Mouse (Mus musculus) adrenal gland, postnatal 10 days (tissue): ENCODE measurements around the gene Pitpnm3. TPM values are rescaled to one million over a fixed set of nuclear protein-coding genes. Genes with fewer than 3 reads are reported as not detected.

Experiments
- DNase-seq: peaks from one replicate; pipeline ENCODE4 v3.0.0; 2021; ENCODE audit warnings: mixed read lengths
- total RNA-seq, 2 experiments: library from RNA; stranded (reverse); gene quantifications; 2 replicates each; pipeline ENCODE4 v1.2.3; 2021

The Pitpnm3 gene
- total RNA-seq, 2 experiments from 2014 or later = 1.4 to 1.5 TPM

DNA sequence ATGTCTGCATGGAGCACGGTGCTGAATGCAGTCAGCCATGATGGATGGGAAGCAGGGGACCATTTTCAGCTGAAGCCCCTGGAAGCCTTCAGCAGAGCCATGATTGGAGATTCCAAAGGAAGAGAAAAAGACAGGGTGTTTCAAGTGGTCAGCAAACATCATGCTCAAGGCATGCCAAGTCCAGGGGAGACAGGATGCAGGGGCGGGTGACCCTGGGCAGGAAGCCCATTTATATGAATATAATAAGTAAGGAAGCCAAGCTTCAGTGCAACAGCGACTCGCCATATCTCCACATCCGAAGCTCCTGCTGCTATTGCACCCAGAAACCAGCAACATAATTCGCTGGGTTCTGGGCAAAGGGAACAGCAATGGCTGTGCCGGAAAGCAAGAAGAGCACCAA is 41.1 kb downstream of the Pitpnm3 start:
- DNase-seq = peak; percentile 60

DNA sequence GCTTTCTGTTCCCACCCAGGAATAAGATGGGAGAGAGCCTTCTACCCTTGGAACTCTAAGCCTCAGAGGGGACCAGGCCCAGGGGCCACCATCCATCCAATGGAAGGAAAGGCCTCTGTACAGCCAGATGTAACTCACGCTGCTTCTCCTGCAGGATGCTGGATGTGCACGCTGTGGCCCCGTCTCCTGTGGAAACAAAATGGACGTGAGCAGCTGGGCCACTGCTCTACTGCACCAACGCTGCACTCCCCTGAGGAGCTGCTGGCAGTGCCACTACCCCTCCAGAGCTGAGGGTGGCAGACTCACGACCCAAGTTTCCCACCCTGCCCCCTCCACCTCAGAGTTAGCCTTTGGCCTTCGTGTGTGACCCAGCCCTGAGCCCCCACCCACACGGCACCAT is 43.2 kb downstream of the Pitpnm3 start:
- DNase-seq = no peak

DNA sequence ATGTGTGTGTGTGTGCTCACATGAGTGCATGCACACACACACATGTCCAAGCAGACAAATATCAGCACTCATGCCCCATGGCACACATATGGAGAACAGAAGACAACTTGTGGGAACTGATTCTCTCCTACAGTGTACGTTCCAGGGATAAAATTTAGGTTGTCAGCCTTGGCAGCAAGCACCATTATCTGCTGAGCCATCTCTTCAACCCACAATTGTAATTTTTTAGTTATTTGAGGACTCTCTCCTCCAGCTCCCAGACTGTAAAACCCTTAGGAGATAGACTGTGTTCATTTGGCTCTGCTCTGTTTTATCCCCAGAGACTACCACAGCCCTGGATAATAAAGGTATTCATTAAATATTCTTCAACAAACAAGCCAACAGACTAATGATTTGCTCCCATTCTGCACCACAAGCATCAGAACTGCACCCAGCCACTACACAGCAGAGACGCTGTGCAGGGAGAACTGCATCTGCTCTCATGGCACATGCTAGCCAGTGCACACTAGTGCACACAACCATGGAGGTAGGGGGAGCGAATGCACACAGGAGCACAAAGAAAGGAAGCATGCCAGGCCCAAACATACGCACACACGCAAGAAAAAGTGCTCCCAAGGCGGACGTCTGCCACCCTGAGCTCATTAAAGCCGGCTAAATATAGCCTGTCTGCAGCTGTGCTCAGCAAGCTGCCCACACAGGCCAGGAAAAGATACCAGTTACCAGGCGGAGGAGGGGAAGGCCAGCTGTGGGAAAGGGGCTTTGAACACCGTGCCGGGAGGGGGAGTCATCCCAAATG is 49.1 kb downstream of the Pitpnm3 start:
- DNase-seq = no peak

DNA sequence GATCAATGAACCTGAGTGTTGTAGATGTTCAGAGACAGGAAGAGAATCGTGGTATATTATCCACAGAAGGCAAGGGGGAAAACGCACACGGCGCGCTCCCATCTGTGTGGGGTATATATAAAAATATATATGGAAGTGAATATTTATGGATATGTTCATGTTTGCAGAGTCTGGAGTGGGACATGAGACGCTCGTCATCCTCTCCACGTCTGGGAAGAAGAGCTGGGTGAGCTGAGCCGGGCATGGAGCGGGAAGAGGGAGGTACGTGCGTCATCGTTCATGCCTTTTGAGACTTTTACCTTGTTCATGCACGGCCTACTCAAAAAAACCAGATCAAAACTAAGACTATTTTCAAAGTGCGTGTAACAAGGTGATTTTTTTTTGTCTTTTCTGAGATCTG is 51.2 kb downstream of the Pitpnm3 start:
- DNase-seq = no peak

DNA sequence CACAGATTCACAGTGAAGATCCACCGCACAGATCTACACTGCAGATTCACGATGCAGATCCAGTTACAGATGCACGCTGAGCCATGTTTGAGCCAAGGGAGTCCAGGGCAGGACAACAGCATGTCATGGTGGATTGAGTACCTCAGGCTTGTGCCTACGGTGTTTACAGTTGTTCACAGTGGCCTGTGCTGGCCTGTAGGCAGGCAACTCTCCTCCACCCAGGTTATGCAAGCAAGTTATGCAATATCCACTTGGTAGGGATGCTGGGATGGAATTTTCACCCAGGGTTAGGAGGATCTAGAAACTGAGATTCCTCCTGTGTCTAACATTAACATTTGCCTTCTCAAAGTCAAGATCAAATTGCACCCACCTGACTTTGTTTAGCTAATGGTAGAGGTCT is 53.0 kb downstream of the Pitpnm3 start:
- no peak for DNase-seq

DNA sequence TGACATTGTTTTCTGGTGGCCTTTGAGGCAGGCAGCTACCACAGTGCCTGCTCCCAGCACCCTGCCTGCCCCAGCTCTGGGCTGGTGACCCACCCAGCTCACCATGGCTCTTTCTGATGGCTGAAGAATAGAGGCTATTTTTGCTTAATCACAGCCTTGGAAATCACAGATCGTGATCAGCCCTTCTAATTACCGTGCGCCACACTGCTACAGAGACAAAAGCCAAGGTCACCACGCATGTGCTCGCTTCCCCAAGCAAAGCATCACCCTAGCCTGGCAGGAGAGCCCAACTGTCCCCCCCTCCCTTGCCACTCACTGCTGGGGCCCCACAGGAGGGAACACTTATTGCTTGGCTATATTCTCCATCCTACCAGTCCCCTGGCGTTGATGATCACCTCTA is 55.1 kb downstream of the Pitpnm3 start:
- DNase-seq = no peak

DNA sequence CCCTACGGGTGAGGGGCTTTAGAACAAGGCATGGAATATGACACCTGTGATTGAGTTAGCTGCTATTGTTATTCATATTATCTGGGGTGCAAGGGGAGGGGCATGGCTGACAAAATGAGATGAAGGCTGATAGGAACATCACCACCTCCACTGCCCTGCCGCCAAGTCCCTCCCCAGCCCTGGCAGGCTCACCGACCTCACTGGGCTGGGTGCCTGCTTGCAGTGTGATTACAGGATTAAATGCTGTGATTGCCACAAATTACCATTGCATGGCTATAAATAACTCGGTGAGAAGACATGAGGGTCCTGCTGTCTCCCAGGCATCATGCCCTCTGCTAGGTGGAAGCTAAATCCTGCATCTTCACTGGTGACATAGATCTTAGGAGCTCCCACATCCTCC is 56.9 kb downstream of the Pitpnm3 start:
- DNase-seq = peak; percentile 35

DNA sequence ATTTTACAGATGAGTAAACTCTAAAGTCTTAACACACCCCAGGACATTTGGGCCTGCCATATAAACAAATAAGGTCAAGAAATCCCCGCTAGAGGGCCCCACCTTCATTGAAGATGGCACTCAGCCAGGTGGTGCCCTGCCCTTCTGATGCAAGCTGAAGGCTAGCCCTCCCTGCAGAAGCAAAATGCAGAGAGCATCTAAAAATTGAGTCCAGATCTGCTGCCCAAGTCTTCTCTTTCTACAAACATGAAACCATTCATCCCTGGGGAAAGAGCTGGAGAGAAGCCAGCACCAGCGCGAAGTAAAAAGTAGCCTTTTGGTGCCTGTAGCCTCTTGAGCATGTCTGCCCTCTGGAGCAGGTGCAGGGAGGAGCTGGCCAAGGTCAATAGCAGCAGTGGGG is 57.5 kb downstream of the Pitpnm3 start:
- DNase-seq = peak; percentile 47

DNA sequence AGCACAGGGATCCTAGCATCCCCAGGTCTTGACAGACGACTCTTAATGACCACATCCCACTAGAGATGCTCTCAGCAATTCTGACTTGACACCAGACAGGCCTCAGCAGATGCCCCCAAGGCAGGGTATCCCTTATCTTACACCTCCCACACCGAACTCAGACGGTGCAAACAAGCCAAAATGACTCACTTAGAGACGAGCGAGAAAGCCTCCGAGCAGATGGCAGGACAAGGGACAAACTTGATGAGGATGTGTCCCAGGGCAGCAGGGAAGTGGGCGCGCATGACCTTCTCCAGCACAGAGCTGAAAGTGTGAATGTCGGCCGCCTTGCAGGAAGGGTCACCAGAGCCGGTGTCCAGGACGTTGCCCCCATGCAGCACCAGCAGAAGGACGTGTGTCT is 61.3 kb downstream of the Pitpnm3 start:
- DNase-seq = no peak

DNA sequence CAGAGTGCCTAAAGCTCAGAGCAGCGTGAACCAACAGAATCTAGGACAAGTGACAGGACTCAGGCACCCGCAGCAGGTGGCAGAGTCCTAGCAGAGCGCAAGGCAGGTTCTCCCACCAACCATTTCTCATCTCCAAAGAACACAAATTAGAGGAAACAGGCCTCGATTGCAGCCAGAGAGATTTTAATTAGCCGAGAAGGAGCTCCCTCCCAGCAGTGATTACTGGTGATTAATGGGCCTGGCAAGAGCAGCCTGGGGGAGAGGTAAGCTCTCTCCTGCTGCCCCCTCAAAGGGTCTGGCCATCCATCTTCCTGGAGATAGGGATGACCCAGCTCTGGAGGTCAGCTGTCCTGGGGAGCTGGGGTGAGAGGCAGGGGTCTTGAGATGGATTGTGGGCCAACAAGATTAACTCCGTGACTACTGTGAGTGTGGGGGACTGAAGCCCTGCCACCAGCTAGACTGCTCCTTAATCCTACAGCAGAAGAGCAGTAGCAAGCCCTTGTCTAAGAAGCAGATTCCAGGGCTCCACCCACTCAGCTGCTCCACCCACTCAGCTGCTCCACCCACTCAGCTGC is 63.2 kb downstream of the Pitpnm3 start:
- DNase-seq = no peak

DNA sequence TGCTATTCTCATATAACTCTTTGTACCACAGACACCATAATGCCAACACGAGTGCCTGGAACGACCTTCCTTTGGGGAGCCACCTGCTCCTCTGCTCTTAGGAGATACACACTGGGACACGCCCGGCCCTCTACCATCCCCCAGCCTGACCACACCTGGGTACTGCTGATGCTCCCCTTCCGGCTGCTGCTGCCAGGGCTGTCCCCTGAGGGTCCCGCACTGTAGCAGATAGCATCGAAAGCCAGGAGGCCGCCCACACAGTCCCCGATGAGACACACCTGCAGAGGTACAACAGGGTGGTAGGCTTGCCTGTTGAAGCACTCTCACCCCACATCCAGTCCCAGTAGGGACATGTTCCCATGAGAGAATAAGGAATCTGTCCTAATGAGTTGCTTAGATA is 64.8 kb downstream of the Pitpnm3 start:
- DNase-seq = no peak

DNA sequence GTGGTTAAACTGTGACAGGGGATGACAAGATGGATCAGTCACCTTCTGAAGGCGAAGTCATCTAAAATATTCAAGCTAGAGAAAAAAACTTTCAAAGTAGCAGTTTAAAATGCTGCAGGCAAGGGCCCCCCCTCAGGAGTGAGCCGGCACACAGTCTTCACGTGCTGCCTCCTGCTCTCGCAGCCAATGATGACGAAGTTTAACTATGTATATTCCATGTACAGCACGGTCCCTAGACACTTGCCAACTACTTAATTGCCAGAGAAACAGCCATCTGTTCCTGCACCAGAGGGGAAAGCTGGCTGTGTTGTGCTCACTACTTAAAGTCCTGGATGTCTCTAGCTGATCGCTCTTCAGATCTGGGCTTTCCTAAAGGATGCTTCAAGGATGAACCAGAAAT is 67.6 kb downstream of the Pitpnm3 start:
- DNase-seq = no peak

DNA sequence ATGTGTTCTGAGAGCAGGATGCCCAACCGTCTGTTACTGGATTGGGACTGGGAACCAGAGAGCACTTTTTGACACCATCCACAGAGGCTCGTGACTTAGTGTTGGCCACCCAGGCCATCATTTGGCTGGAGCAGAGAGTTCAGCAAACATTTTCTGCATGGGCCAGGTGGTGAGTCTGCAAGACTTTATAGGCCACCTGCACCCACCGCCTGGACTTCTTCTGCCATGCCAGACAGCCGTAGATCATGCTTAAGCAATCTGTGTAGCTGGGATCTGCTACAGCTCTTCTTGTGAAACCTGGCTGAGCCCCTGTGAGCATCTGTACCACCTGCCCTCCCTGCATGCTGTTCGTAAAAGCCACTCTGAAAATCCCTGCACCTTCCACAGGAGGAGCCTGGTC is 68.3 kb downstream of the Pitpnm3 start:
- no peak for DNase-seq

DNA sequence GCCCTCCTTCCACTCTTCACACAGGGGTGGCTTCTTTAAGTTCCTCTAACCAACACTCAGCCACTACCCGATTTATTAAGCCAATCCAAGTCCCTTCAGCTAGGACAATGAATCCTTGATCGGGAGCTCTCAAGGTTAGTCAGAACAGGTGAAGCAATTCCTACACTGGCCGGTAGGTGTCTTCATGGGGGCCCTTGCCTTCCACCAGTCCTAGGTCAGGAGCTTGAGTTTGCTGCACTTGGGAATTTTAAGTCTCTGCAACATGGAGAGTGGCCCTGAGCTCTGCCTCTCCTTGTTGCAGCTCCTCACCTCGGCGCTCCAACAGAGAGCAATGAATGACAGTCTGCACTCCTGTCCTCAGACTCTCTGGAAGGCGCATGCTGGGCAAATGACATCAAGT is 69.2 kb downstream of the Pitpnm3 start:
- no peak for DNase-seq

DNA sequence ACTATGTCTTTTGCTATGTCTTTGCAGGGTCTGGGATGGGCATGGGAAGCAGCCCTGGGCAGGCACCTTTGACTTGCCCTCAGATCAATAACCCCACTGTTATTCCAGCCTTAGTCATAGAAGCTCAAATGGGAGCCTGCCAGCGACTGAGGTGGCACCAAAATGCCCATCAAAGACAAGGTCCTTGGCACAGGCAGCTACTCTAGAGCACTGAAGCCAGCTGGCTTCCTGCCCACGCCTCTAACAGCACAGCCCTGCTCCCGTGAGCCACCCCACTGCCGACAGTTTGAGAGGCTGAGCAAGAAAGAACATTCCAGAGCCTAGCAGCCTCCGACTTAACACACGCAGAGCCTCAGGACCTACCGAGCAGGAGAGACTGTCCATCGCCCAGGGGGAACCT is 70.5 kb downstream of the Pitpnm3 start:
- peak; percentile 84 for DNase-seq

DNA sequence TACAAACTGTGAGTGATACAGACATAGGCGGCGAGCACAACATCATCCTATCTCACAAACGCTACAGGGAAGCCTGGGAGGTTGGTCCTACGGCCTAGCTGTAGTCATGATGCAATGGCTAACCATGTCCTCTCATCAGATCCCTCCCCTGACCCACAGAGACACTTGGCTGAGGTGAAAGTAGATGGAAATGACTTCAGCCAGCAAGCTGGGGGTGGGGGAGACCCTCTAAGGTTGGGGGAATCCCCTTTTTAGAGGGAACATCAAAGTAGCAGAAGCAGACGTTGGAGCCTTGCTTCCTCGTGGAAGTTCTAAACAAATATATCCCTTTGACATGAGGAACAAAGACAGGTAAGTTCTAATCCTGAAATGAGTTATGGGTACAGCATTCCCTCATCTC is 71.2 kb downstream of the Pitpnm3 start:
- no peak for DNase-seq

DNA sequence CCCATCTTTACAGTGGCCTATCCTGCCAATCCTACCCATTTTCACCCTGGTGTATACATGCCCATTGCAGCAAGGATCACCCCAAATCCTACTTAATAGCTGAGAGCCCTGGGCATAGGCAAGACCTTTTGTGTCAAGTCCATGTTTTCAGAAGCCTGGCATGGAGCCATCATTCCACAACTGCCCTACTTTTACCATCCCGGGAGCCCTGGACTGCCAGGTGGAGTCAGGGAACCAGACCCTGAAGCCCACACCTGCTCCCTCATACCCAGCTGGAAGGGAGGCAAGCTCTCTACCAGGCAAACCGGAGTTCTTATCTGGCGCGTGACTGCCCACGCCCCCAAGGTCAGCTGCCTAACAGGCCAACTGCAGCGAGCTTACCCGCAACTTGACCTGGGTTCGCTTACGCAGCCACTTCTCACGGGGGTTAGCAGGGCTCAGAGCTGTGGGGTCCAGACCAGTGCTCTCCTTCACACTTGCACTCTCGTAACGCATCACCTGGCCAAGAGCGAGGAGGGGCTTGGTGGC is 74.4 kb downstream of the Pitpnm3 start:
- peak; percentile 30 for DNase-seq

DNA sequence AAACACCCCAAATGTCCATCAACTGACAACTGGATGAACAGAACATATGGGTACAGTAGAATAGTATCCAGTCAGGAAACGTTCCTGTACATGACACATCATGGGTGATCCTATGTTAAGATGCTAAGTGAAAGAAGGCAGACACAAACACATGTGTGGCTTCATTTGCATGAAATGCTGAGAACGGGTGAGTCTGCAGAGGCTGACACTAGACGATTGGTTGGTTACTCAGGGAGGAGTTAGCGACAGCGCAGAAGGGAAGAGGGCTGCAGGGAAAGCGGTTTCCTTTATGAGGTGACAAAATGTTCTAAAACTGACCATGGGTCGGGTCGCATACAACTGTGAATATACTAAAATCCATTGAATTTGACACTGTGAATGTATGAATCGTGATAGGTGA is 75.2 kb downstream of the Pitpnm3 start:
- no peak for DNase-seq

DNA sequence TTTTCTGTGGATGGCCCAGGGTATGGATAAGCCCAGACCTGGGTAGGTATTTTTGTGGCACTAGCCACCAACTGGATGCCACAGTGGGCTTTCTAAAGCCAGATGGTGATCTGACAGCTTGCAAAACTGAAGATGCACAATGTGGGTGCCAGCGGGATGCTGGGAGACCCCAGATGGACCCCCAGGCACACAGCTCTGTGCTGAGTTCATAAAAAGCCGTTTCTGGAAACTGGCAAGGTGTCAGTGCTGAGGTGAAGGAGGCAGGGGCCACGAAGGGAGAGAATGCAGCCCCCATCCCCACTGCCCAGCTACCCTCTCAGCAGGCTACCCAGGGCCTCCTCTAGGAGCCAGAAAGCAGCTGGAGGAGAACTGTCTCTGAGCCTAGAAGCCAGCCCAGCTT is 78.4 kb downstream of the Pitpnm3 start:
- no peak for DNase-seq

DNA sequence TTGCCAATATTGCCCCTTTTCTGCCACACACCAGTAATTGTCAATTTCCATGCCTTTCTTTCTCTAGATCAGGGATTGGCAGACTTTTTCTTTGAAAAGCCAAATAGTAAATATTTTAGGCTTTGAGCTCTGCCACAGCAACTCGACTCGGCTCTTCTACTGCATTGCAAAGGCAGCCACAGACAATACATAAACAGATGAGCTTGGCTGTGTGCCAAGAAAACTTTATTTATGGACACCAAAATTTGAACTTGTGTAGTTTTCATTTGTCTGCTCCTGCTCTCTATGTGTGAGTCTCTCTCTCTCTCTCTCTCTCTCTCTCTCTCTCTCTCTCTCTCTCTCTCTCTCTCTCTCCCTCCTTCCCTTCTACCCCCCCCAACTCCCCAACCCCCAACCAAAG is 80.4 kb downstream of the Pitpnm3 start:
- no peak for DNase-seq

DNA sequence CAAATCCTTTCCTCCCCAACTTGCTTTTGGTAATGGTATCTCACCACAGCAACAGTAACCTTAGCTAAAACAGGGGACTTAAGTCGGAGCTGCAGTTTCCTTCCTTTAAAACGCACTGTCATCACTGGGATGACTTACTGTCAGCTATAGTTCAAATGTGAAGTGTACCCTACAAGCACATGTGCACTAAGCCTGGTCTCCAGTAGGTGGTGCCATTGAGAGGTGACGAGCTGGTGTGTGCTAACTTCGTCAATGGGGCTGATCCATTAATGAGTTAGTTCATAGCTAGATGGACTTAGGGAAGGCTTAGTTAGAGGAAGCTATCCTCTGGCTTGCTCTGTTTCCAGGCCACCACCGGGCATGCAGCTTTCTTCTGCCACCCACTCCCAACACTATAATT is 82.9 kb downstream of the Pitpnm3 start:
- DNase-seq = peak; percentile 86

DNA sequence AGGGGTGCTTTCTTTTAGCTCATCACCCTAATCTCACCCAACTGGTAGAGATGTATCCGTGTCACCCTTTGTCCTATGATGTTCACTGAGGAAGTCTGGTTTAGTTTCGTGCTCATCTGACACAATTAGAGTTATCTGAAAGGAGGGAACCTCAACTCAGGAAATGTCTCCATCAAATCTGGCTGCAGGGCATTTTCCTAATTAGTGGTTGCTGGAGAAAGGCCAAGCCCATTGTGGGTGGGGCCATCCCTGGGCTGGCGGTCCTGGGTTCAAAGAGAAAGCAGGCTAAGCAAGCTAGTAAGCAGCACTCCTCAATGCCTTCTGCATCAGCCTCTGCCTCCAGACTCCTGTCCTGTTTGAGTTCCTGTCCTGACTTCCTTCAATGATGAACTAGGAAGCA is 83.4 kb downstream of the Pitpnm3 start:
- no peak for DNase-seq

DNA sequence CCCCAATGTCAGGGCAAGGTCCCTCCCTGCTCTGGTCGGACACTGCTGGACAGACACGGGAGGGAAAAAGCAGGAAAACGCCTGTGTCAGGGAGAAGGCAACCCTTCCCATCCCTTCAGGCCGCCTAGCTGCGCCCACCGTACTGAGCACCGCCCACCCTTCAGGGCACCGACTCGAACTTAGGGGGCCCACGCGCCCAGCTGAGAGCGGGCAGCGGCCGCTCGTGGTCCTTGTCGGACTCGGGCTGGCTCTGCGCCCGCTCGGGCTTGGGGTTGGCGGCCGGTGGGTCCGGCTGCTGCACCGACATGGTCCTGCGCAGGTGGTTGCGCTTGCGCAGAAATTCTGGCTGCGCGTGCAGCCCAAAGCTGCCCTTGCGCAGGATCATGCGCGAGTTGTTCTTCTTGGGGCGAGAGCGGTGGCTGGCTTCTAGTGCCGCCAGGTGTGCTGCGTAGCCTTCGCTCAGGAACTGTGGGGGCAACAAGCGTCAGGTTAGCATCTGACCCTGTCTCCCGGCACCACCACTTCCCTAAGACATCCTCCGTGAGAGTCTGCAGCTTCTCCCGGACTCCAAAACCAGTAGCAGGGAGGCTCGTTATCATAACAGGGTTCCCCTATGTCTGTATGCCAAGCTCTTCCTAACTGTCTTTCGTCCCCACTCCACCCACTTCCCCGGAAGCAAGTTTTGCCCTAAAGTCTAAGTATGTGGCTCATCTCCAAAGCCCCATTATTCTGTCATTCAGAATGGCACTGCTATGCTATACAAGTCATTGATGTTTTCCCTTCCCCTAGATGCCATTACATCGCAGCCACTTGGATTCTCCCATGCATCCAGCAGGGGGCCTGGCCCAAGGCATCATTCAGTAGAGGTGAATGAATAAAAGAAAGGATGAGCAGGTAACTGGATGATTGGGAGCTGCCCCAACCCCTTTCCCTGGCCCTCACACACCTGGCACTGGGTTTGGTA is 84.4 kb downstream of the Pitpnm3 start:
- peak; percentile 35 for DNase-seq
